Mouse (Mus musculus) limb, embryonic 11.5 days (tissue): ENCODE data around the gene Coro2b. TPM values are rescaled to one million over a fixed set of nuclear protein-coding genes. Genes with fewer than 3 reads are reported as not detected.

Experiments
- ATAC-seq: fragments of 200-750 bp; cut with Nextera tagmentation; 2 replicates; pipeline ENCODE4 v1.8.0; 2017; ENCODE audit warnings: low read depth; ENCODE audit not compliant: insufficient number of reproducible peaks, low FRiP score, low TSS enrichment
- DNase-seq: peaks from one replicate; pipeline ENCODE4 v3.0.0-alpha.2; 2015; ENCODE audit warnings: low spot score
- H3K27ac ChIP-seq: fragments of 300-500 bp; sonication (generic); replicated peaks from 2 replicates; pipeline ENCODE4 v1.5.1; 2014; ENCODE audit warnings: low read depth, mild to moderate bottlenecking, low read length
- H3K27me3 ChIP-seq: fragments of 300-500 bp; sonication (generic); 2 replicates; pipeline ENCODE4 v1.6.1; 2014; ENCODE audit warnings: mild to moderate bottlenecking, low read length, mixed read lengths; ENCODE audit not compliant: control insufficient read depth, insufficient read depth
- H3K36me3 ChIP-seq: fragments of 300-500 bp; sonication (generic); 2 replicates; pipeline ENCODE4 v1.6.1; 2014; ENCODE audit warnings: mild to moderate bottlenecking, low read length, moderate library complexity, mixed read lengths; ENCODE audit not compliant: control insufficient read depth, insufficient read depth
- H3K4me1 ChIP-seq: fragments of 300-500 bp; sonication (generic); 2 replicates; pipeline ENCODE4 v1.6.1; 2014; ENCODE audit warnings: low read length, mixed read lengths; ENCODE audit not compliant: control insufficient read depth, insufficient read depth
- H3K4me2 ChIP-seq: fragments of 300-500 bp; sonication (generic); 2 replicates; pipeline ENCODE4 v1.6.1; 2014; ENCODE audit warnings: low read depth, mild to moderate bottlenecking, moderate library complexity; ENCODE audit not compliant: severe bottlenecking
- H3K4me3 ChIP-seq: fragments of 300-500 bp; sonication (generic); 2 replicates; pipeline ENCODE4 v1.5.1; 2014; ENCODE audit warnings: low read depth, low read length
- H3K9ac ChIP-seq: fragments of 300-500 bp; sonication (generic); 2 replicates; pipeline ENCODE4 v1.6.1; 2014; ENCODE audit warnings: mild to moderate bottlenecking, low read length
- H3K9me3 ChIP-seq: fragments of 300-500 bp; sonication (generic); 2 replicates; pipeline ENCODE4 v1.6.1; 2016; ENCODE audit warnings: low read length; ENCODE audit not compliant: control insufficient read depth
- WGBS: fragments of 180-500 bp; shearing (Covaris S2); extraction: QIAGEN DNeasy Blood & Tissue Kit; methylation state at CpG from one replicate; pipeline ENCODE4 v1.1.7; 2014; 5-methylcytosine and 5-hydroxymethylcytosine counted together
- polyA plus RNA-seq: library from polyadenylated mRNA; unstranded; fragments of >200 nt; fragmentation: Nextera tagmentation; extraction: Ambion mirVana; gene quantifications from 2 replicates; pipeline ENCODE4 v1.2.1, GENCODE M21; 2014

Gene Coro2b
- polyA plus RNA-seq, 1 experiment from 2014 or later, result 5.6 TPM

DNA sequence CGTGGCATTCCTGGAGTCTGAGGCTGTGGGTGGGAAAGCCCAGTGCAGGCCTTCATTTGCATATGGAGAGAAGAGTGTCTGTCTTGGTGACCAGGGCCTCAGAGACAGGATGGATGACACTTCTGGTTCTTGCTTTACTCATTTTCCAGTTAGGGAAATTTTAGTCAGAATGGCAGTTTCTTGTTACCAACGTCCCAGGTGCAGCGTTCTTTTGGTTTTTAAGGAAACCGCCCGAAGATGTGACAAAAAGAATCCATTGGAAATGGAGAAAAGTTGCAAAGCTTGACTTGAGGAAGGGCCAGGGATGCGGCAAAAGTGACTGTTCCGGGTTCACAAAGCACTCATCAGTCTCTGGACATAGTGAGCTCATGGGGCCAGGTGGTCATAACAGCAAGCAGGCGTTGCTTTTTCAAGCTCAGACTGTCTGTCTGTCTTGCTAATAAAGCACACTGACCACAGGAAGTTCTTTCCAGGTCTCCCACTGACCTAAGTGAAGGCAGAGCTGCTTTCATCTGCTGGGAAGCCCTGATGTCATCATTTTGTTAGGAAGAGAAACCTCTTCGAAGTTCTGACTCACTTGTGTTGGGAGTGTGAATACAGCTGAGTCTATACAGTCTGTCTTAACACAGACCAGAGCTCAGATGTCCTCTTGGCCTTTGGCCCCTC, 164.2 kb downstream of the Coro2b start:
- Histone ChIP-seq H3K27ac (no peak overlapping the region), H3K36me3 (peaks cover 16% of the 10 kb centered on the region), H3K9me3 (no peaks in the 10 kb centered on the region), H3K4me2 (no peak overlapping the region), H3K4me1 (peaks cover 5% of the 10 kb centered on the region; the same call in 1 of the 2 replicates), H3K27me3 (no peaks in the 10 kb centered on the region), H3K4me3 (no peak overlapping the region), H3K9ac (no peak overlapping the region)
- no peak for DNase-seq
- WGBS, result 86% methylated on average over 9 of the region's 9 CpGs
- ATAC-seq, result no peak

DNA sequence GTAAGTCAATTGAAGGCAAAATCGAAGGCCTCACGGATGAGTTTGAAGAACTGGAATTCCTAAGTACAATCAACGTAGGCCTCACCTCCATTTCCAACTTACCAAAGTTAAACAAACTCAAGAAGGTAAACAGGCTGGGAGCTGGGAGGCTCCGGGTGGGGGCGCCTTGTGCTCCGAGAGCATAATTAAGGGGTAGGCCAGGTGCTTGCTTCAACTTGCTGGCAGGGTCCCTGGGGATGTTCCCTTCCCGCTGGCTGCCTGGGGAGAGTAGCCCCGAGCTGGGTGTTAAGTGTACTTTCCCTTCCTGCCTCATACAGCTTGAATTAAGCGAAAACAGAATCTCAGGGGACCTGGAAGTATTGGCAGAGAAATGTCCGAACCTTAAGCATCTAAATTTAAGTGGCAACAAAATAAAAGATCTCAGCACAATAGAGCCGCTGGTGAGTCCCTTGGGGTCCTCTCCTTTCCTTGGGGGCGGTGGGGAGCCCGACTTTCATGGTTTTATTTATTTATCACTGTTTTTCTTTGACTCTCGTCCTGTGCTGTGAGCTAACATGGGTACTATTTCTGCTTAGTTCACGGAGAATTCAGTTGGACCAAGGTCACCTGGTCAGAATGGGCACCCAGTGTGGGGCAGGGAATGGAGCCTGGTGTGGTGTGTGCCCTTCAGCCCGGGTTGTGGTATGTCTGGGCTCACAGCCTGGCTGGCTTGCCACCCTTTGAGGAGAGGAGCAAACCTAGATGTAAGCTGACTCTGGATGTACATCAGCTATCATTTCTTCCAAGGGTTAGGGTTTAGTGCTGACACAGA, 164.9 kb downstream of the Coro2b start:
- no peak for DNase-seq

DNA sequence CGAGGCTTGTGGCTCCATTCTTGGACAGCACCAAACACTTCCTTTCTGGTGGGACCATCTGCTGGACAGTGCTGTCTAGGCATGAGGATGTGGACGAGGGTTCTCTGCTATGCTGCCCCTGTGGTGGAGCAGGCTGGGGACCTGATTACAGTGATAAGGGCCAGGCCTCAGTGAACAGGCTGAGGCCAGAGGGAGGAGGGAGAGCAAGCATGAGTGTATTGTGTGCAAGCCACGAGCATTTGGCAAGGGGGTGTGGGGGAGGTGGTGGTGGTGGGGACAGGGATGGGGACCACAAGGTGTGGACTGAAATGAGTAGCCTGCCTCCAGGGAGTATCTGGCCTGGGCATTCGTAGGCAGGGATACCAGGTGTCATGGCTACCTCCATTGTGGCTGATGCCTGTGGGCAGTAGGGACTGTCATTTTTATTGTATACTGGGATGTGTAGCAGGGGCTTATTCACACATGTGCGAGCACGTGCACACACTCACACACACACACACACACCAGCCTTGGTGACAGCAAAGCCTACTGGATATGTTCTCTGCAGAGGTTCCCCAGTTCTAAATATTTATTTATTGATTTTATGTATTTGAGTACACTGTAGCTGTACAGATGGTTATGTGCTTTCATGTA, 166.1 kb downstream of the Coro2b start:
- Histone ChIP-seq H3K27me3 (no peaks in the 10 kb centered on the region), H3K4me2 (no peak overlapping the region), H3K36me3 (peaks cover 6% of the 10 kb centered on the region), H3K27ac (no peak overlapping the region), H3K9ac (no peak overlapping the region), H3K4me1 (peaks cover 14% of the 10 kb centered on the region; the same call in 1 of the 2 replicates), H3K4me3 (no peak overlapping the region), H3K9me3 (no peaks in the 10 kb centered on the region)
- DNase-seq (no peak), ATAC-seq (no peak)
- WGBS, result 74% methylated on average over 6 of the region's 6 CpGs

More for the DNA sequence above, 164.9 kb downstream of the Coro2b start:
- H3K9me3 ChIP-seq, result no peaks in the 10 kb centered on the region
- H3K27ac ChIP-seq, result no peak overlapping the region
- no peak overlapping the region for H3K4me3 ChIP-seq
- 82% methylated on average over 16 of the region's 16 CpGs for WGBS
- H3K36me3 ChIP-seq, result peaks cover 9% of the 10 kb centered on the region
- ATAC-seq, result no peak
- no peak overlapping the region for H3K9ac ChIP-seq
- no peaks in the 10 kb centered on the region for H3K27me3 ChIP-seq
- no peak overlapping the region for H3K4me2 ChIP-seq
- peaks cover 7% of the 10 kb centered on the region; the same call in 1 of the 2 replicates for H3K4me1 ChIP-seq

DNA sequence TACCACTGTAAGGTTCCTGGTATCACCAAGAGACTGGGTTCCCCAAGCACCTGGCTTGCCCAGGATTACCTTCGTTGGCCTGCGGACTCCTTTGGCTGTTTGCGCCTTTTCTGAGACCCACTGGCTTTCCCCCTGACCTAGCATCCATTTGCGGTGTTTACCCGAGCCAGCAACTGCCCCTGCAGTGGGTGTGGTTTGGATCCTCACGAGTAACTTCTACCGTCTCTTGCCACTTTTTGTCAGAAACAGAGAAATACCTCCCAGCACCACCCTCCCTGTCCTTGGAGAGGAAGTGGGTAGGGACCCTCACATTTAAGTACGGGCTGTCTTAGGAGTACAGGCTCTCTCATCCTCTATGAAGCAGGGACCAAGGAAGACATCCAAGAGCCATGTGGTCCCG, 166.7 kb downstream of the Coro2b start:
- Histone ChIP-seq H3K4me2 (no peak overlapping the region), H3K27ac (no peak overlapping the region), H3K27me3 (no peaks in the 10 kb centered on the region), H3K9me3 (no peaks in the 10 kb centered on the region), H3K4me3 (no peak overlapping the region), H3K4me1 (peaks cover 20% of the 10 kb centered on the region), H3K36me3 (peaks cover 6% of the 10 kb centered on the region), H3K9ac (no peak overlapping the region)
- WGBS, result 84% methylated on average over 9 of the region's 9 CpGs
- DNase-seq, result no peak
- ATAC-seq, result no peak

Other genes with a start within 250 kb of the Coro2b start
- 209 and 223 TPM in 2 replicates for gene Anp32a, start 195.8 kb downstream of the Coro2b start, polyA plus RNA-seq
- 3.5 and 4.2 TPM in 2 replicates for gene Itga11, start 140.8 kb upstream of the Coro2b start, polyA plus RNA-seq